Mouse (Mus musculus): ENCODE measurements around the gene Hat1. TPM values are rescaled to one million over a fixed set of nuclear protein-coding genes. Genes with fewer than 3 reads are reported as not detected.
"Not testable (repeated sequence)": the region's sequence is repeated elsewhere in the genome, so short reads cannot be mapped to it uniquely, and the experiment has no call there.

The Hat1 gene
- polyA plus RNA-seq (2017; shearing (Covaris generic)): 10 to 100 TPM; 66.8 to 77.4 TPM

DNA sequence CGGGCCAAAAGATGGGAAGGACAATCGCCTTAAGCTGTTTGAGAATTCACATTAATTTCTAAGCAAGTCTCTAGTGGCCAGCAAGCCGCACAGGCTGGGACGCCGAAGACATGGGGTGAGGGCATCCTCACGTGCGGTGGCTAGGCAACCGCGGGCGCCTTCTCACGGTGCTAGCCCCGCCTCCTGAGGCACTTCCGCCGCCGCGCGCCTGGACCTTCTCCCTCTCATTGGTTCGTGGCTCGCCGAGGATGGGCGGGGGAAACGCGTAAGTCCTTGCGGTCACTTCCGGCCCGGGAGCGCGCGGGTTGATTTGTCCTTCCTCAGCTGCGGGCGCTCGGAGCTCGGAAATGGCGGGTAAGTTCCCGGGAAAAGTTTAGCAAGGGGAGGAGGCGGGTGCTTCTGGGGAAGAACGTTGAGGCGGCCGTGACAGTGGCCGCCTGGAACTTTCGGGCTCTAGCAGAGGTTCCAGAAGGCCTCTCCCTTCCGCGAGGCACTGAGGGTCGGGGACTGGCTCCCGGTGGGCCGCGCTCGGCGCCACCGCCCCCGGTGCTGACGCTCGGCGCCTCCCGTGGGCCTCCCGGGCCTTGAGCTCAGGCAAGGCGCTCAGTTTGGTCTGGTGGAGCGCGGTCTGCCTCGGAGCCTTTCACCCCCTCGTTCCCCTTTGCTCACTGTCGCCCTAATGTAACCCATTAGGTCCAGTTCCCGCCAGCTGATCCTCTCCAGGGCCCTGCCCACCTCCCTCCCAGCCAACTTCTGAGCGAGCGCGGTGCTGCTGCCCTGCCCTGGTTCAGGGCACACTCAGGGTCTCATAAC is at the start of gene Hat1:
TSS of gene Hat1 (plus strand) at position 8 of the 813 bp plus-strand sequence.
- peak; percentile 98 for ATAC-seq

DNA sequence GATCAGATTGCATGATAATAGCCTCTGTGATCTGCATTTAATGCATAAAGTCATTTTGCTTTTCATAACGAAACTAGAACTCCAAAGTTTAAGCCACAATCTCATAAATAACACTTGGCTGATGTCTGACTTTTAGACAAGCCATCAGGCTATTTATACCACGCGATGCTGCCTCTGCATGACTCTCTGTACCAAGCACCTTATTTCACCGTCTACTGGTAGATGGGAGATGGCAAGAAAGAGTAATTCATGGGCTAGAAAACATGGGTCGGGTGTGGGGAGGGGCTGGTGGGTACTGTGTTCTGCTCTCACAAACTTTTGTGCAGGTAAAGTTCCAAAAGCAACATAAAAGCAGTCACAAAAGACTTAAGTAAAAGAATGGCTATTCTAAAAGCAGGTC is 48.6 kb upstream of the Hat1 start:
- ATAC-seq: peak; percentile 19

DNA sequence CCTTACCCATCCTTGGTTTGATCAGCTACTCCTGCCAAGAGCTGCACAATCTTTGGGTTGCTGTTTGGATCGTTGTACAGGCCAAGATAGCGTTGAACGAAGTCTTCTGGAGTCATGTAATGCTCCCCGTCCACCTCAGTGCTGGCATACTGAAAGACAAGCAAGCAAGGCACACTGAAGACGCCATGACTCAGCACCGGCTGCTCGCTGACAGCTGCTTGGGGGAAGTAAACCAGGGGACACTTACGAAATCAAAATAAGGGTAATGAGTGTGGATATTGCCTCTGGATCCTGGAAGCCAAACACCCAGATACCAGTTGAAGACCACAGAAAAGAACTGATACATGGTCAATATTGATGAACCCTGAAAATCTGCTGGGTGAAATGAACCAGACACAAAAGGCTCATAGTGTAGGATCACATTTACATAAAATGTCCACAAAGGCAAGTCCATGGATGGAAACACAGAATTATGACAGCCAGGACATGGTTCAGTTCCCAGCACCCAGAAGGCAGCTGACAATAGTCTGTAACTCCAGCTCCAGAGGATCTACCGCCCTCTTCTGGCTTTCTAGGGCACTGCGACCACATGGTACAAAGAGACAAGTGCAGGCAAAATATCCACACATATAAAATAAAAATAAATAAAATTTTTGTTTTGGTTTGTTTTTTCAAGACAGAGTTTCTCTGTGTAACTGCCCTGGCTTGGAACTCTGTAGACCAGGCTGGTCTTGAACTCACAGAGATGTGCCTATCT is 44.7 kb upstream of the Hat1 start:
- ATAC-seq: no peak

DNA sequence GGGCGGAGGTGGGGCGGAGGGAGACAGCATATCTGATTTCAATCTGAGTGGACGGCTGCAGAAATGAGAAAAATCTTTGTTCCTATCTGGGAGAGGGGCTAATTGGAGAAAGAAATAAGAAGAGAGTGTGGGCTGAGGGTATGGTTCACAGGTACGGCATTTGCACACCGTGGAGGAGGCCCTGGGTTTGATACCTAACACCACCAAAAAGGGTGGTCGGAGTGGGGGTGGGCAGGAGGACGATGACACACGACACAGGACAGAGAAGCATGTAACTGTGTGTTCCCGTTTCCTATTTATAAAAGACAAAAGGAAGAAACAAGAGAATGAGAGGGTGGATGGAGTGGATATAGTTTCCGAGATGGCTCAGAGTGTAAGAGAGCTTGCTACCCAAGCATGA is 41.6 kb upstream of the Hat1 start:
- no peak for ATAC-seq

DNA sequence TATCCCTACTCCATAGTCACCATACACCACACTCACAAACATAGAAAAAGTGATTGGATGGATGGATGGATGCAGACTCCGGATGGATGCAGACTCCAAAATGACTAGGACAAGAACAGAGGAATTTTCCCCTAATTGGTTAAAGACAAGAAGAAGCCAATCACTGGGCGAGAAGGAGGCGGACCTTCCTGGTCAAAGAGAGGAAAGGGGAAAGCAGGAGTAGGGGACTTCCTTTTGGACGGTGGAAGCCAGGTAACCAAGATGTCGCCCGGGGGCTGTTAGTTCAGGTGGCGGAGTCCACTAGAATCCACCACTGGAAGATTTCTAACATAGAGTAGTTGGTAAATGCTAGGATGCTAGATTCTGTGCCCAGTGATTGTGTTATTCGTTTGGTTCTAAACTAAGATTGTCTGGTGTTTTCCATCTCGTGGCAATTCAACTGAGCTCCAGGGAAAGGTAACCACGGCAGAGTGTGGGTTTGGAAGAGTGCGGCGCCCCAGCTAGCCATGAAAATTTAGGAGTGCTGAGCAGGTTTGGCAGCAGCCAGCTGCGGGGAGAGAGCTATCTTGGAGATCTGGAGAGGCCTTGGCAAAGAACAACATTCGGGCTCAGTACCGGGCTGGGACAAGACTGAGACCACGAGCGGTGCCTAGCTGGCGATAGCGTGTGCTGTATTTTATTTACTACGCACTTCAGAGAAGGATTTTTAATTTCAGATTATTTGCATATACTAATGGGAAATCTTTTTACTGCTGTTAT is 40.8 kb upstream of the Hat1 start:
- no peak for ATAC-seq

DNA sequence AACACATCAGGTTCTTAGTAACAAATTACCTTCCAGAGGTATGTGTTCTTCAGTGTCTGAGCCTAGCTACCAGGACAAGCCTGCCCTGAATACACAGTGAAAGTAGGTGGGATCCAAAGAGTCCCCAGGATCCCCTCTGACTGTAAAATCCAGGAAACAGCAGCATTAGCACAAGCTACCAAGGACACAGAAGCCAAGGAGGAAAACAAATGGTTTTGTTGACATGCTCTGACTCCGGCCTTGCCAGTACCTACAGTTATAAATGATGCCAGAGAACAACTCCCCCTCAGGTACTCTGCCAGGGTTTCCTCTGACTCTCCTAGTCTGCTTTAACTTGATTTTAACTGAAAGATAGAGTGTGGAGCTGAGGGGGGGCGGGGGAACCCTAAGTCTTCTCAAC is 39.2 kb upstream of the Hat1 start:
- ATAC-seq: no peak

DNA sequence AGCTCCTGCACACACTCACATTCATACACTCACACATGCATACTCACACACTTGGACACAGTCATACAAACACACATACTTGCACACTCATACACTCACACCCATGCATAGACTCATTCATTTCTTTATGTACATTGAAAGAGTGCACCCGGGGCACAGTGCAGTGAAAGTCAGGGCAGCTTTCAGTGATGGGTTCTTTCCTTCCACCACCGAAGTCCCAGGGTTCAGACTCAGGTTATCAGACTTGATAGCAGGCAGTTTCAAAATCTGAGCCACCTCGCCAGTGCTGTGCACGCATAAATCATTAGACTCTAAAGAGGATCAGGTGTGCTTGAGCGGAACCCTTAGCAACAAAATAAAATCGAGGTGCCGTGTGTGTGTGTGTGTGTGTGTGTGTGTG is 38.6 kb upstream of the Hat1 start:
- ATAC-seq: no peak

DNA sequence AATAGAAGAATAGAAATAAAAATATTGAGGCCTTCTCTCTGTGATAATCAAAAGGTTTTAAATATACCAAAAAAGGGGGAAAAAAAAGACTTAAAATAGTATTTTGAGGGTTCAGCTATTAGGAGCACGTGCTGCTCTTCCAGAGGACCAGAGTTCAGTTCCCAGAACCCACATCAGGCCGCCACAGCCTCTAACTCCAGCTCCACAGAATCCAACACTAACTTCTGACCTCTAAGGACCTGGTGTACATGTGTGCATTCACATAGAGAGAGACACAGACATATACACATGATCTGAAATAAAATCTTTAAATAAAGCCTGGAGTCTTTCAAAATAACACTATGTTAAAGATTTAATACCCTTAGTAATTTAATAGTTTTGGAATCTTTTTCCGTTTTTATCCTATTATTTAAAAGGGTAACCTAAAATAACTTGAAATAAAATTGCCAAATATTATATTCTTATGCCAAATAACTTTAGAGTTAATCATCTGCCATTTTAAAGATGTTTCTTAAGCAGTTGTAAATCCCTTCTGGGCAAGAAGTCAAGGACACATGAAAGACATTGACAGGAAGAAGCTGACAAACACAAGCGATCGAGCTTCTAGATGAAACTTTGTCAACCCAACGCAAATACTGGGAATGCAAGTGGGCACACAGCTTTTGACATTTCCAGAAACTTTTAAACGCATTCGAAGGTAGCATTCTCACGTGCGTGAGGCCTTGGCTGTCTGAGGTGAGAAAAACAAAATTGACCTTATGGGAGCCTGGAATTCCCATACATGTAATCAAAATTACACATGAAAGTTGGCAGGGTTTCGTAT is 37.6 kb upstream of the Hat1 start:
- no peak for ATAC-seq

DNA sequence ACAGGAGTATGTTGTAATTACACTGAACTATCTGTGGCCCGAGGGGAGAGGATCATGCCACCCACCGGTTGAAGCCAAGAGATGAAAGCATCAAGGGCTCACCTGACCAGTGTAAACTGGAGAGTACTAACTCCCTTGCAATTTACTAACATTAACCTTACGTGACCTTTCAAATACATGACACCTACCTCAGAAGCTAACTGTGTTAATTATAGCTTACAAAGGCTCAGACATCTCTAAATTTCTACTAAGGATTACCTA is 37.1 kb upstream of the Hat1 start:
- ATAC-seq: no peak

DNA sequence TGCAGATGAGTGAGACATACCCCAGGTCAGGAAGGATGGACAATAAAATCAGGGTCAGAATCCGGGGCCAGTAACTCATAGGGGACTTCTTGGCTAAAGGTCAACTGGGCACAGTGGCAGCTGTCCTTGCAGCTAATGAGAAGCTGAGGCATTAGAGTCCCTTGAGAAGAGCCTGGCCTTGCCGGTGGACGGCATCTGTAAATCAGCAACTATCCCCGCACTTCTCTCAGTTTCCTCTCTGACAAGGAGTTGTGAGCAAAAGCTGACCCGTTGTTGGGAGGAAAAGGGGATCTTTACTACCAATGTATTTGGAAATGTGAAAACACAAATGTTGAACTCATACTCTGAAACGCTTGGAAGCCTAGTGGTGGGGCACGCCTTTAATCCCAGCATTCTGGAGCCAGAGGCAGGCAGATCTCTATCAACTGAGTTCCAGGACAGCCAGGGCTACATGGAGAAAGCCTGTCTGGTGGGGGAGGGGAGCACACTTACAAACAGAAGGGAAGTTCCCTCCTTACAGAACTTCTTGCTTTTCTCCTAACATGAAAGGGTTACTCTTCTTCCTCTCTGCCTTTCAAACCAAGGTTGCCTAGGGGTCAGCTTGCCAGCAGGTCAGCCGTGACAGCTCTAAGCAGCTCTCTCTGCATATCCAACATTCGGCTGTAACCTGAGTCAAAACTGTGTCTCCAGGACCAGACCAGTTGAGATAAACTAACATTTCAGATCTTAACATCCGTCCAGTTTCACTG is 35.3 kb upstream of the Hat1 start:
- ATAC-seq: no peak

DNA sequence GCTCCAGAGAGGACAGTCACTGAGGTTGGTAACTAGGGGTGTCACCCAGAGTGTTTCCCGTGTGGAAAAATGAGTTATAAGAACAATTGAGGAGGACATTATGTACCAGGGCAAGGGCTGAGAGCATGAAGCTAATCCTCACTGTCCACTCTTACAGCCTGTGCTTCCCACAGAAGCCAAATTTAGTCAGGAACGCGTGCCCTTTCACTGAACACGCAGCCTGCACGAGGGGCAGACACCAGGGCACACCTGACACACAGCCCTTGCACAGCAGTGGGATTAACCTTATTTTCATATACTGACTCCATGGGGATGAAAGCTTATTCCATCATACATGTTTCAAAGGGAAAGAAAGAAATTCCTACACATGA is 34.7 kb upstream of the Hat1 start:
- no peak for ATAC-seq

DNA sequence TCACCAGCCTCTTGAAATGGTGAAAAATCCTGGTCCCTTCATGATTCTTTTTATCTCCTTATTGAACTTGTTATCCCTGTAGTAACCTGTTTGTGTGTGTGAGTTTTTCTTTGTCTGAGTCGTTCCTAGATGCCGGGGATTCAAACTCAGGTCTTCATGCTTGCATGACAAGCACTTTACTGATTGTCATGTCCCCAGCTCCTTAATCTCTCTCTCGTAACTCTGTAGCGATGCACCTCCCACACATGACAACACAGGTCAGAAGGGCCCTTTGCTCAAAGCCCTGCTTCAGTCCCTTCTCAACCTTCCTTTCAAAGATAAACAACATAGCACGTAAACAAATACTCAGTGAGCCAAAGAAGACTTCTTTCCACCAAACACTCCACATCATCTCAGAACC is 30.4 kb upstream of the Hat1 start:
- no peak for ATAC-seq

DNA sequence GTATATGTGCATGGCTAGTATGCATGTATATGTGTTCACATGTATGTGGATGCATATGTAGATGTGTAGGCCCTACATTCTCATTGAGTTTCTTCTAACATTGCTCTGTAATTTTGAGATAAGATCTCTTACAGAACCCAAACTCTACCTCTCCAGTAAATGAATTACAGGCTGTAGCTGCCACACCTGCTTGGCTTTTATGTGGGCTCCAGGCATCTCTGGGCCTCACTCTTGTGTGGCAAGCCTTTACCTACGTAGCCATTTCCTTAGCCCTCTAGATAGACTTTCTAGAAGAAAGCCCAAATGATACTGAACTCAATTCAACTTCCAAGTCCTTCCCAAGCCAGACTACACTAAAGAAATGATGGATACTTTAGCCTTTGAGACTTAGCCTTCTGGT is 28.6 kb upstream of the Hat1 start:
- ATAC-seq: peak; percentile 77

DNA sequence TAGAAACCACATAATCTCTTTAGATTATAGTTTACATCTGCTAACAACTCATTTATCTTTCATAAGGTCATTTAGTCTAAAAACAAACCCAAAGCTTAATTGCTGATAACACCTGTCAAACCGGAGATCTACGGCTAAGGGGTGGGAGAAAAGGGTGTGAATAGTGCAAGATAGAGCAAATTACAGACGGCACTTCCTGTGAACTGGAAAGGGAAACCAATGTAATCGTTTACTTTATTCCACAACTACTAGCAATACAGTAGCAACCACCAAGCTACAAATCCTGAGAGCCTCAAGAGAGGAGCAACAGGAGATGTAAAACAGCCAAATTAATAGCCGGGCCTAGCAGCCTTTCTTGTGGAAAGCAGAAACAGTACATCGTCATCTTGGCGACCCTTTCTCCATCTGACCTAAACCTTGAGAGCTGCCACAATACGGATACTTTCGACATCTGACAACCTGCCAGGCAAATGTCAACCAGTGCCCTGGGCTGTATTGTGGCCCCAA is 22.1 kb upstream of the Hat1 start:
- peak; percentile 60 for ATAC-seq

DNA sequence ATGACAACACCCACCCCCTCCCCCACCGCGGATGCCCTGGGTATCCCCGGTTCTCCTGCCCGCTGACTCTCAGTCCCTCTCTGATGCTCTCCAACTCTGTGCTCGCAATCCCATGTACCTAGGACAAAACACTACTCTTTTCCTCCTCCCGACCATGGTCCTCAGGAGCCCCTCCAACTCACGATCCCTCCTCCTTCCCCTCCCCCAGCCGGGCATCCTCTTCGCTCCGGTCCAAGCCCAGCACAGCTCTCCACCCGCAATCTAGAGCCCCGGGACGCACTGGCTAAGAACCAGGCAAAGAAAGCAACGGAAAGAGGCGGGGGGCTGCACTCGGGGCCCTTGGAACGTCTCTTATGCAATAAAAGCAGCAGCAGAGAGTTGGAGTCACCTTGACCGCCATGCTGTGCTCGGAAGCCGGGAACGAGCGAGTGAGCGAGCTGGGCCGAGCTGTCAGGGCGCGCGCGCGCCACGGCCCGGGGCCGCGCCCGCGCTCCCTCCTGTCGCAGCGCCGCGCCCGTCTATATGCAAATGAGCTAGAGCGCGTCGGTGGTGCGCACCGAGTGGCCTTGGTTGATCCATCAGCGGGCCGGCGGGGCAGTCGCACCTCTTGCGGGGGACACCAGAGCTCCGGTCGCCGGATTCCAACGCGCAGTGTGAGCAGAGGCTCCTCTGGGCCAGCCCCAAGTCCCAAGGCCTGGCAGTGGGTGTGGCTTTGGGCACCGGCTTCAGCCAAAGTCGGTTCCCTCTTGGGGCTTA is 21.5 kb upstream of the Hat1 start, which contains the start of gene Slc25a12:
TSS of gene Slc25a12 (minus strand) at position 625 of the 756 bp plus-strand sequence.
- ATAC-seq: peak; percentile 90

DNA sequence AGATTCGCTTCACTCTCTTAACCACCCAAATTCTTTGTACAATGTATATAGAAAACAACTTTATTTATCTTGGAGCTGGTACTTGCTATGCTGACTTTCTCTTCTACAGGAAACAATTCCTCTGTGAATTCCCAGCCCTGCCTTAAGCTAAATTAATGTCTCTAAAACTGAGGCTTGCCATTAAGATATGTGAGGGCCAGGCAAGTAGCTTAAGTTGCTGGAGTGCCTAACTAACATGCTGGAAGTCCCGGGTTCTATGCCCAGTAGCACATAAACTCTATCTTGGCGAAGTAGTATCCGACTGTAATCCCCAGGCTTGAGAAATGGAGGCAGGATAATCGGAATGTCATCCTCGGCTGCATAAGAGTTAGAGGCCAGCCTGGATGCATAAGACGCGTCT is 20.7 kb upstream of the Hat1 start:
- ATAC-seq: no peak

DNA sequence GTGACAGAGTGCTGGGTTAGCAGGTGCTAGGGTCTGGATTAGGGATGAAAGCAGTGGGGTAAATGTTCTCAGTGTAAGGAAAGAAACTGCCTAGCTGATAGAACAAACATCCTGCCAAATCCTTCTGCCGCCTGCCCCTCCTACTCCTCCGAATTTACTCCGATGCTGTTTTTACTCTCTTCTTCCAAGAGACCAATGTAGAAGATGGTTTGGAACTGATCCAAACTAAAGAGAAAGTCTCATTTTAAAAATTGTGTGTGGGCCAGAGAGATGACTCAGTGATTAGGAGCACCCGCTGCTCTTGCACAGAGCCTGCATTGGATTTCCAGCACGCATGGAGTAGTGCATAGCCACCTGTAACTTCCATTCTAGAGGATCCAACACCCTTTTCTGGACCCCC is 17.0 kb upstream of the Hat1 start:
- no peak for ATAC-seq

DNA sequence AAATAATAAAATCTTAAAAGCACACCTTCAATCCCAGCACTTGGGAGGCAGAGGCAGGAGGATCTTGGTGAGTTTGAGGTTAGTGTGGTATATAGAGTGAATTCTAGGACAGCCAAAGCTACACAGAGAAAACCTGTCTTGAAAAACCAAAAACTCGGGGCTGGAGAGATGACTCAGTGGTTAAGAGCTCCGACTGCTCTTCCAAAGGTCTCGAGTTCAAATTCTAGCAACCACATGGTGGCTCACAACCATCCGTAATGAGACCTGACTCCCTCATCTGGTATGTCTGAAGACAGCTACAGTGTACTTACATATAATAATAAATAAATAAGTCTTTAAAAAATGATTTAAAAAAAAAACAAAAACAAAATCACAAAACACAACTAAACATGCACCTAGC is 16.5 kb upstream of the Hat1 start:
- not testable (repeated sequence) for ATAC-seq

DNA sequence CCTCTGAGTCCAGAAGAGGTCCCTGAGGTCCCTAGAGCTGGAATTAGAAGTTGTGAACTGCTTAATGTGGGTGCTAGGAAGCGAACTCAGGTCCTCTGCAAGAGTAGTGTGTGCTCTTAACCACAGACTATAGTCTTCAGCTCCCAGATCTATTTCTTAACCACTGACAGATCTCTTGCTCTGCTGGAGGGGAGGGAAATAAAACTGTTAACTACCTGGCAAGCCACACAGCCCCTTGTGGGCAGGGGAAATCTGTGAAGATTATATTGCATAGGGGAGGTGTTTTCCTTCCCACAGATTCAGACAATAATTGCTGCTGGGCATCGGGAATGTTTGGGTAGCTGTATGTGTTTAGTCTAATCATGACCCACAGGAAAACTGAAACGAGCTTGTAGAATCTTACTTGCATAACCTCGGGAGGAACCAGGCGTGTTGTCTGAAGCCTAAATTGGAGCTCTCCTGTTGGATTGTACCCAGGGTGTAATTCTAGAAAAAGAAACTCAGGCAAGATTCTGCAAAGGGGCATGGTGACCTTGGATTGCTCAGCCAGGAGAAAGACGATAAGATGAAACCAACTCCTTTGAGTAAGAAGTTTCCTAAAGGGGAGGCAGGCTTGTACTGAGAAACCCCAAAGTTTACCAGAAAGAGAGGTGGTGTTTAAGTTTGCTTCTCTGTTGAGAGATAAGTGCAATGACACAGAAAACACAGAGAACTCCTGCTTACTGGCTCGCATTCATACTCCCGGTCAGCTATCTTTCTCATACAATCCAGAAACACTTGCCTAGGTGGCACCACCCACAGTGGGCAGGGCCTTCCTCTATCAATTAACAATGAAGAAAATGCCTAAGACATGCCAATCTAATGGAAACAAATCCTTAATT is 14.2 kb upstream of the Hat1 start:
- ATAC-seq: no peak

DNA sequence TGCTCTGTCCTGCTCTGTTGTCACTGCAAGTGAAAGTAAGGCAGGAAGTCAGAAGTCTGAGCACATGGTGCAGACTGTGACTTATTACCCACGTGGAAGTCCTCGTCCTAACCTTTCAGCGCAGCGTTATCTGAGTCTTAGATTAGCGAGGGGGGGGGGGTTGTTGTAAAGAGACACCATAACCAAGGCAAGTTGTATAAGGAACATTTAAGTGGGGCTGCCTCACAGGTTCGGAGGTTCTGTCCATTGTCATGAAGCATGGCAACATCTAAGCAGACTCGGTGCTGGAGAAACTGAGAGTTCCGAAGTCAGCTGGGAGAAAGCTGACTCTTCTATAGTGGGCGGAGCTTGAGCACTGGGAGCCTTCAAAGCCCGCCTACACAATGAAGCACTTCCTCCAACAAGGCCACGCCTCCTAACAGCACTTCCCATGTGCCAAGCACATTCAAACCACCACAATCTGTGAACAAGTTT is 12.3 kb upstream of the Hat1 start:
- ATAC-seq: peak; percentile 79

Data from activated CD4-positive, CD25-positive, alpha-beta regulatory T cell, adult 4 months (primary cell).